Mouse (Mus musculus): ENCODE data around the gene Casc4. TPM values are rescaled to one million over a fixed set of nuclear protein-coding genes. Genes with fewer than 3 reads are reported as not detected.

Casc4 gene
- polyA plus RNA-seq, 1 experiment from 2014 or later = 32.2 TPM

- H3K9me3 ChIP-seq (ENCODE audit: control insufficient read depth, low read length) = no peaks in the 10 kb centered on the region
- H3K9ac ChIP-seq (ENCODE audit: low read depth, low read length) = no peak overlapping the region
- WGBS = 70% methylated on average over 2 of the region's 2 CpGs
- H3K4me3 ChIP-seq (ENCODE audit: low read length) = no peak overlapping the region
- H3K4me1 ChIP-seq (ENCODE audit: control insufficient read depth, insufficient read depth, low read depth, low read length) = no peaks in the 10 kb centered on the region
- no peak for ATAC-seq
- no peaks in the 10 kb centered on the region for H3K36me3 ChIP-seq (ENCODE audit: control insufficient read depth, insufficient read depth, low read length)
- no peak overlapping the region for H3K4me2 ChIP-seq (ENCODE audit: low read length)
- no peak overlapping the region for H3K27ac ChIP-seq (ENCODE audit: low read depth, low read length)
- no peaks in the 10 kb centered on the region for H3K27me3 ChIP-seq (replicated peaks; ENCODE audit: control insufficient read depth, insufficient read depth, low read length)
Measured at GRCm38 (mm10) chr2:121852045-121852444, 14.7 kb upstream of the Casc4 start.

DNA sequence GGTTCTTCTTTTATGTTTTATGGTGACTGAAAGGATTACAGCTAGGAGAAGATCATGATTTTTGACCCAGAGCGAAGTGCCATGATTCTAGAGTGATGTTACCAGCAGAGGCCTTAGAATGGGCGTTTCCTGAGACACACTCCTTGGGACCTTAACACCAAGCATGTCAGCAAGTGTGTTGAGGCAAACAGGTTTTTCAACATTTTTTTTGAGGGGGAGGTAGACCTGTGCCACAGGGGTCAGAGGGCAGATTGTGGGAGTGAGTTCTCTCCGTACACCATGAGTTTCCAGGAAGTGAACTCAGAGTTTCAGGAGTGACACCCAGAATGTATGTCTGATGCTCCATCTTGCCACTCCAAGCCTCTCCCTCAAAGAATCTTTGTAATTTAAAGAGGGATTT, 12.8 kb upstream of the Casc4 start:
- no peak overlapping the region for H3K4me3 ChIP-seq (ENCODE audit: low read length)
- WGBS = 90% methylated on average over 3 of the region's 3 CpGs
- ATAC-seq = no peak
- H3K4me2 ChIP-seq (ENCODE audit: low read length) = no peak overlapping the region
- H3K27ac ChIP-seq (ENCODE audit: low read depth, low read length) = no peak overlapping the region
- no peaks in the 10 kb centered on the region for H3K27me3 ChIP-seq (replicated peaks; ENCODE audit: control insufficient read depth, insufficient read depth, low read length)
- H3K4me1 ChIP-seq (ENCODE audit: control insufficient read depth, insufficient read depth, low read depth, low read length) = no peaks in the 10 kb centered on the region
- H3K9ac ChIP-seq (ENCODE audit: low read depth, low read length) = no peak overlapping the region
- H3K9me3 ChIP-seq (ENCODE audit: control insufficient read depth, low read length) = no peaks in the 10 kb centered on the region
- H3K36me3 ChIP-seq (ENCODE audit: control insufficient read depth, insufficient read depth, low read length) = no peaks in the 10 kb centered on the region

DNA sequence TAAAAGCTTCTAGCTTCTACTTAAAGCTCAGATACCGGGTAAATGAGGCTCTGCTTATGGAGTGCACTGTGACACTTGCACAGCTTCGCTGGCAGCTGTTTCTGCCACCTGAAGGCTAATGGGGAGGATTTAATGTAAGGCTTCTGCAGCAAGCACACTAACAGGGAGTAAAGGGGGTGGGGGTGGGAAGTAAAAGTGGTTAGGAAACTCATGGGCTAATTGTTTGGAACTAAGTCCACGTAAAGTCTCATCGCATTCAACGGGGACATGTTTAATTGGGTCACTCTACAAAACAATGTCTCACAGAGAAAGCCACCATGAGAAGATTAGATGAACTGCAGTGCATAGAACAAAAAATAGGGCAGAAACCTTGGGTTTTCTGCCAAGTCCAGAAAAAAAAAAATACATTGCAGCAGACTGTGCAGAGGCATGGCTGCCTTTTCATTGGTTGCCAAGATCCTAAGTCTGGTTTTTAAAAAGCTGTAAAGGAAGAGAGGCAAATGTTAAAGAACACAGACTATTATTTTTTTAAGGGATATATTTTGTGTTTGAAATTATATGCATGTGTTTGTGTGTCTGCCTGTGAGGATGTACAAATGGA, 7.3 kb upstream of the Casc4 start:
- Histone ChIP-seq H3K36me3 (ENCODE audit: control insufficient read depth, insufficient read depth, low read length) (no peaks in the 10 kb centered on the region), H3K9me3 (ENCODE audit: control insufficient read depth, low read length) (no peaks in the 10 kb centered on the region), H3K27ac (ENCODE audit: low read depth, low read length) (no peak overlapping the region), H3K4me2 (ENCODE audit: low read length) (peak overlapping the region; percentile 1; the same call in 1 of the 2 replicates), H3K4me1 (ENCODE audit: control insufficient read depth, insufficient read depth, low read depth, low read length) (no peaks in the 10 kb centered on the region), H3K27me3 (replicated peaks; ENCODE audit: control insufficient read depth, insufficient read depth, low read length) (no peaks in the 10 kb centered on the region), H3K4me3 (ENCODE audit: low read length) (no peak overlapping the region), H3K9ac (ENCODE audit: low read depth, low read length) (no peak overlapping the region)
- WGBS = 56% methylated on average over 5 of the region's 5 CpGs
- no peak for ATAC-seq

GRCm38 (mm10) chr2:121866071-121866601, 634 bp upstream of the Casc4 start:
- peaks cover 16% of the 10 kb centered on the region for H3K4me1 ChIP-seq (ENCODE audit: control insufficient read depth, insufficient read depth, low read depth, low read length)
- no peaks in the 10 kb centered on the region for H3K9me3 ChIP-seq (ENCODE audit: control insufficient read depth, low read length)
- peak overlapping the region; percentile 92 for H3K4me2 ChIP-seq (ENCODE audit: low read length)
- H3K4me3 ChIP-seq (ENCODE audit: low read length) = peak overlapping the region; percentile 96
- under 1% methylated on average over 18 of the region's 18 CpGs for WGBS
- no peaks in the 10 kb centered on the region for H3K27me3 ChIP-seq (replicated peaks; ENCODE audit: control insufficient read depth, insufficient read depth, low read length)
- peak overlapping the region; percentile 93 for H3K9ac ChIP-seq (ENCODE audit: low read depth, low read length)
- ATAC-seq = no peak; the same call in none of the 2 replicates
- peak overlapping the region; percentile 89 for H3K27ac ChIP-seq (ENCODE audit: low read depth, low read length)
- no peaks in the 10 kb centered on the region for H3K36me3 ChIP-seq (ENCODE audit: control insufficient read depth, insufficient read depth, low read length)

DNA sequence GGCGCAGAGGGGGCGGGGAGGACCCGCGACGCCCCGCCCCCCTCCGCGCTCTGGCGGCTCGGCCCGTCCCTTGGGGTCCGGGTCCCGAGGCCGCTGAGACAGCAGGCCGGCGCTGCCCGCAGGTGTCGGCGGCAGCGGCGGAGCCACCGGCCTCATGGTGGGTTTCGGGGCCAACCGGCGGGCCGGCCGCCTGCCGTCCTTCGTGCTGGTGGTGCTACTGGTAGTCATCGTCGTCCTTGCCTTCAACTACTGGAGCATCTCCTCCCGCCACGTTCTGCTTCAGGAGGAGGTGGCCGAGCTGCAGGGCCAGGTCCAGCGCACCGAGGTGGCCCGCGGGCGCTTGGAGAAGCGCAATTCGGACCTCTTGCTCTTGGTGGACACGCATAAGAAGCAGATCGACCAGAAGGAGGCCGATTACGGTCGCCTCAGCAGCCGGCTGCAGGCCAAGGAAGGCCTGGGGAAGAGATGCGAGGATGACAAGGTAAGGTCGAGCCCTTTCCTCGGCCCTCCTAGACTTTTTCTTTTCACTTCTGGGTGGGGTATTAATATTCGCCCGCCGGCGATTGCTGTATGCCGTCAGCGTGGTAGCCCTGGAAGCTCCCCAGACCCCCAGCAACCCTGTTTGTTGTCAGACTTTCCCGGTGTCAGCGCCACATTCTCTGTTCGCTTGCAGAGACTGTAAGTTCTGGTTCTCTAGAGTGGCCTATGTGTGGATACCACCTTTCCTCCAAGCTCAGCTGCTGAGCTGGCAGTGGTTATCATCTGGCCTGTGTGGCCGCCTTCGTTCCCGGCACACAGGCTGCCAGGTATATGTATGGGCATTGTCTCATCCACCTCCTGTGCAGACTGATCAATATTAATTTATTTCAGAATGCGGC, 520 bp downstream of the Casc4 start:
- Histone ChIP-seq H3K4me2 (ENCODE audit: low read length) (peak overlapping the region; percentile 92), H3K4me3 (ENCODE audit: low read length) (peak overlapping the region; percentile 96), H3K27ac (ENCODE audit: low read depth, low read length) (peak overlapping the region; percentile 89), H3K36me3 (ENCODE audit: control insufficient read depth, insufficient read depth, low read length) (no peaks in the 10 kb centered on the region), H3K9ac (ENCODE audit: low read depth, low read length) (peak overlapping the region; percentile 93), H3K9me3 (ENCODE audit: control insufficient read depth, low read length) (no peaks in the 10 kb centered on the region), H3K27me3 (replicated peaks; ENCODE audit: control insufficient read depth, insufficient read depth, low read length) (no peaks in the 10 kb centered on the region), H3K4me1 (ENCODE audit: control insufficient read depth, insufficient read depth, low read depth, low read length) (peaks cover 16% of the 10 kb centered on the region)
- WGBS = under 1% methylated on average over 46 of the region's 63 CpGs
- ATAC-seq = peak; percentile 15; the same call in 1 of the 2 replicates

- no peaks in the 10 kb centered on the region for H3K4me1 ChIP-seq (ENCODE audit: control insufficient read depth, insufficient read depth, low read depth, low read length)
- H3K27me3 ChIP-seq (replicated peaks; ENCODE audit: control insufficient read depth, insufficient read depth, low read length) = no peaks in the 10 kb centered on the region
- no peak overlapping the region for H3K4me2 ChIP-seq (ENCODE audit: low read length)
- no peak overlapping the region for H3K4me3 ChIP-seq (ENCODE audit: low read length)
- 91% methylated on average over 1 of the region's 1 CpGs for WGBS
- H3K9me3 ChIP-seq (ENCODE audit: control insufficient read depth, low read length) = no peaks in the 10 kb centered on the region
- H3K27ac ChIP-seq (ENCODE audit: low read depth, low read length) = no peak overlapping the region
- ATAC-seq = no peak
- no peak overlapping the region for H3K9ac ChIP-seq (ENCODE audit: low read depth, low read length)
- no peaks in the 10 kb centered on the region for H3K36me3 ChIP-seq (ENCODE audit: control insufficient read depth, insufficient read depth, low read length)
Measured at GRCm38 (mm10) chr2:121879506-121879905, 12.7 kb downstream of the Casc4 start.

DNA sequence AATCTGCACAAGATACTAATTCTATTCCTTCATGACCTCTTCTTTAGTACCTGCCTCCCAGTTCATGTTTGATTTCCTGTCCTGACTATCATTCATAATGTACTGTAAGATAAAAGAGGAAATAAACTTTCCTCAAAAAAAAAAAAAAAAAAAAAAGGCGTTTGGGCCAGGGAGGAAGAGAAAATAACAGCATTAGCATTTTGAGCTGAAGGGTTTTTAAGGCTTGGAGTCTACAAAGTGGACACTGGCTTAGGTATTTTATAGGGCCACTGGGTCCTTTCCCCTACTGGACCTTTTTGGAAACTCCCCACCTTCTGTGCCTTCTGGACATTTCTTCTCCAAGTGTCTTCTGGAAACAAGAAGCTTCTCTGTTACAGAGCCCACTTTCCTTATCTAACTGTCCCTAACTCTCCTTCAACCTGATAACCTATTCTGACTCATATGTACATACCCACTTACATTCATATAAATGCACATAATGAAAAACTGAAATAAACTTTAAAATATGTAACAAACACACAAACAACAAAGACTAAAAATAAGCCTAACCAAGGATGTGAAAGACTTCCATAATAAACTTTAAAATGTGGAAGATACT, 18.8 kb downstream of the Casc4 start:
- no peaks in the 10 kb centered on the region for H3K4me1 ChIP-seq (ENCODE audit: control insufficient read depth, insufficient read depth, low read depth, low read length)
- no peak overlapping the region for H3K4me2 ChIP-seq (ENCODE audit: low read length)
- no peaks in the 10 kb centered on the region for H3K36me3 ChIP-seq (ENCODE audit: control insufficient read depth, insufficient read depth, low read length)
- no peak overlapping the region for H3K9ac ChIP-seq (ENCODE audit: low read depth, low read length)
- no peaks in the 10 kb centered on the region for H3K27me3 ChIP-seq (replicated peaks; ENCODE audit: control insufficient read depth, insufficient read depth, low read length)
- H3K9me3 ChIP-seq (ENCODE audit: control insufficient read depth, low read length) = no peaks in the 10 kb centered on the region
- WGBS = no CpG with 5 or more reads among the region's 1 CpGs
- no peak overlapping the region for H3K27ac ChIP-seq (ENCODE audit: low read depth, low read length)
- ATAC-seq = no peak
- H3K4me3 ChIP-seq (ENCODE audit: low read length) = no peak overlapping the region

- Histone ChIP-seq H3K36me3 (ENCODE audit: control insufficient read depth, insufficient read depth, low read length) (no peaks in the 10 kb centered on the region), H3K27me3 (replicated peaks; ENCODE audit: control insufficient read depth, insufficient read depth, low read length) (no peaks in the 10 kb centered on the region), H3K27ac (ENCODE audit: low read depth, low read length) (no peak overlapping the region), H3K4me1 (ENCODE audit: control insufficient read depth, insufficient read depth, low read depth, low read length) (no peaks in the 10 kb centered on the region), H3K9ac (ENCODE audit: low read depth, low read length) (no peak overlapping the region), H3K4me3 (ENCODE audit: low read length) (no peak overlapping the region), H3K9me3 (ENCODE audit: control insufficient read depth, low read length) (no peaks in the 10 kb centered on the region), H3K4me2 (ENCODE audit: low read length) (no peak overlapping the region)
- no peak for ATAC-seq
- WGBS = 98% methylated on average over 1 of the region's 1 CpGs
Measured at GRCm38 (mm10) chr2:121886406-121886805, 19.6 kb downstream of the Casc4 start.
